Mouse (Mus musculus): ENCODE results near the gene Pou3f1.

GRCm38 (mm10) chr4:124659251-124660217, 2.9 kb downstream of the Pou3f1 start:
- TF ChIP-seq CTCF (IDR thresholded peaks at IDR 0.05; ENCODE audit: insufficient read depth, low read length): no peak
- no peak for TF ChIP-seq POLR2A (IDR thresholded peaks at IDR 0.05; ENCODE audit: borderline replicate concordance, extremely low read depth, low read depth, low read length)
